Mouse (Mus musculus) lung, embryonic 15.5 days (tissue): ENCODE results near the gene Rasa2. TPM values are rescaled to one million over a fixed set of nuclear protein-coding genes. Genes with fewer than 3 reads are reported as not detected.

Experiments
- polyA plus RNA-seq: library from polyadenylated mRNA; unstranded; fragments of >200 nt; fragmentation: Nextera tagmentation; extraction: Ambion mirVana; gene quantifications from 2 replicates; pipeline ENCODE4 v1.2.1, GENCODE M21; 2015

The Rasa2 gene
- polyA plus RNA-seq, 1 experiment from 2014 or later = 19.9 TPM

Other genes starting within 250 kb of the Rasa2 start
- 200 and 209 TPM in 2 replicates for gene Rnf7, start 152.9 kb downstream of the Rasa2 start, polyA plus RNA-seq
- 0.39 and 0.65 TPM in 2 replicates for gene Gm28729, start 106.4 kb downstream of the Rasa2 start, polyA plus RNA-seq
- 26.3 and 26.4 TPM in 2 replicates for gene Zbtb38, start 121.2 kb upstream of the Rasa2 start, polyA plus RNA-seq